Mouse (Mus musculus) bone marrow macrophage, adult 2 months (primary cell): ENCODE results near the gene Tango6. TPM values are rescaled to one million over a fixed set of nuclear protein-coding genes. Genes with fewer than 3 reads are reported as not detected.

ENCODE experiments used
- H3K27ac ChIP-seq: 2 replicates; pipeline ENCODE4 v1.5.1; 2012; ENCODE audit warnings: low read depth, low read length; ENCODE audit not compliant: insufficient read depth
- H3K4me1 ChIP-seq: 2 replicates; pipeline ENCODE4 v1.6.1; 2012; ENCODE audit warnings: low read length; ENCODE audit not compliant: control insufficient read depth, insufficient read depth
- H3K4me3 ChIP-seq: 2 replicates; pipeline ENCODE4 v1.5.1; 2012; ENCODE audit warnings: mild to moderate bottlenecking, low read length, moderate library complexity; ENCODE audit not compliant: insufficient read depth
- CTCF ChIP-seq: IDR thresholded peaks from 2 replicates; pipeline ENCODE4 v1.5.1; 2012; ENCODE audit warnings: low read depth, mild to moderate bottlenecking, low read length, moderate library complexity
- POLR2A ChIP-seq: IDR thresholded peaks from 2 replicates; pipeline ENCODE4 v1.6.1; 2012; ENCODE audit warnings: mild to moderate bottlenecking, low read depth, low read length, borderline replicate concordance
- polyA plus RNA-seq: library from polyadenylated mRNA; stranded (reverse); fragments of >200 nt; gene quantifications from 2 replicates; pipeline ENCODE4 v1.2.4, GENCODE M21; 2012; ENCODE audit not compliant: missing spikeins, insufficient read depth, insufficient read length

The Tango6 gene
- polyA plus RNA-seq, 1 experiment: 1.1 TPM

- H3K27ac ChIP-seq: no peak overlapping the region
- peaks cover 2% of the 10 kb centered on the region for H3K4me1 ChIP-seq
- TF ChIP-seq POLR2A (no peak), CTCF (no peak)
Measured at GRCm38 (mm10) chr8:106742321-106742720, 59.5 kb downstream of the Tango6 start.

DNA sequence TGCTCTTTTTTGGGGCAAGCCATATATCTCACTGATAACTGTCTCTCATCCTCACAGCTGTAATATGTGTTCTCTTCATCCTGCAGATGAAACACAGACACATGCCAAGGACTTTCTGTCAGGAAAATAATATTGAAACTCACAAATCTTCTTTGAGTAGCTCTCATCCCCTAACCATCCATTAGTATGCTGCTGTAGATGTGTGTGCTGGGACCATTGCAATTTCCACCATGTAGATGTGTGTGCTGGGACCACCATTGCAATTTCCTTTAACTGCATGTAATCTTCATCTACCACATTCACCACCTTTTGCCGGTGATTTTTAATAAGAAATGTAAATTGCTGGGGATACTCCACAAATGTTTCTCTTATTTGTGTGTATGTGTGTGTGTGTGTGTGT is 60.5 kb downstream of the Tango6 start:
- Histone ChIP-seq H3K4me1 (no peaks in the 10 kb centered on the region), H3K4me3 (no peak overlapping the region), H3K27ac (no peak overlapping the region)
- TF ChIP-seq CTCF (no peak), POLR2A (no peak)

More at GRCm38 (mm10) chr8:106742321-106742720, 59.5 kb downstream of the Tango6 start:
- no peak overlapping the region for H3K4me3 ChIP-seq

- Histone ChIP-seq H3K27ac (no peak overlapping the region), H3K4me3 (no peak overlapping the region), H3K4me1 (peaks cover 2% of the 10 kb centered on the region; the same call in 1 of the 2 replicates)
- TF ChIP-seq CTCF (no peak), POLR2A (no peak)
Measured at GRCm38 (mm10) chr8:106753436-106753835, 70.6 kb downstream of the Tango6 start.

DNA sequence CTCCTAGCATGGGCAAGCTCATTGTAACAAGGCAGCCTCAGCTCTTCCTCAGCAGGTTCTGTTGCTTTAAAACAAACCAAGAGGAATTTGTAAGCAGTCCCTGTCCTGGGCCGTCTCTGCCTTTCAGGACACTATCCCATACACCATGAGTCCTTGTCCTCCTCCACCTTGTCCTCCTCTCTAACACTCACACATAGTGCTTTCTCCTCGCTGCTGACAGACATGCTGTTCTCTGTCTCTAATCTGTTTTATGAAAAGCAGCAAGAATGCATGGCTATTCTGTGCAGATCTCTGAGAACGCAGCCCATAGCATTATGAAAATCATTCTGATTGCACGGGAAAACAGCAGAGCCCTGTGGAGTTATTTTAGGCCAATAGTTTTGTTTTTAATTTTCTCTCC is 78.4 kb downstream of the Tango6 start:
- no peak overlapping the region for H3K27ac ChIP-seq
- no peak for TF ChIP-seq CTCF
- no peak for TF ChIP-seq POLR2A
- no peak overlapping the region for H3K4me3 ChIP-seq

GRCm38 (mm10) chr8:106761867-106762523 is 79.1 kb downstream of the Tango6 start:
- H3K27ac ChIP-seq: no peak overlapping the region
- TF ChIP-seq POLR2A (no peak), CTCF (no peak)
- no peak overlapping the region for H3K4me3 ChIP-seq
- 0 out of 2 replicates have a peak, but pooled peaks cover 4% of the 10 kb centered on the region for H3K4me1 ChIP-seq

More for the DNA sequence above, 78.4 kb downstream of the Tango6 start:
- 0 out of 2 replicates have a peak, but pooled peaks cover 4% of the 10 kb centered on the region for H3K4me1 ChIP-seq

GRCm38 (mm10) chr8:106764529-106764928 is 81.7 kb downstream of the Tango6 start:
- TF ChIP-seq CTCF (no peak), POLR2A (no peak)
- H3K4me3 ChIP-seq: no peak overlapping the region
- H3K27ac ChIP-seq: no peak overlapping the region
- 0 out of 2 replicates have a peak, but pooled peaks cover 4% of the 10 kb centered on the region for H3K4me1 ChIP-seq

- H3K4me3 ChIP-seq: no peak overlapping the region
- TF ChIP-seq CTCF (no peak), POLR2A (no peak)
- no peak overlapping the region for H3K27ac ChIP-seq
- 0 out of 2 replicates have a peak, but pooled peaks cover 4% of the 10 kb centered on the region for H3K4me1 ChIP-seq
Measured at GRCm38 (mm10) chr8:106765570-106765969, 82.7 kb downstream of the Tango6 start.

- no peak overlapping the region for H3K4me3 ChIP-seq
- no peak overlapping the region for H3K27ac ChIP-seq
- TF ChIP-seq POLR2A: no peak
- no peak for TF ChIP-seq CTCF
- H3K4me1 ChIP-seq: 0 out of 2 replicates have a peak, but pooled peaks cover 4% of the 10 kb centered on the region
Measured at GRCm38 (mm10) chr8:106766736-106767135, 83.9 kb downstream of the Tango6 start.

GRCm38 (mm10) chr8:106769147-106769805 is 86.4 kb downstream of the Tango6 start:
- TF ChIP-seq CTCF (no peak), POLR2A (no peak)
- Histone ChIP-seq H3K27ac (no peak overlapping the region), H3K4me3 (no peak overlapping the region), H3K4me1 (no peaks in the 10 kb centered on the region)

GRCm38 (mm10) chr8:106770596-106771179 is 87.8 kb downstream of the Tango6 start:
- no peak for TF ChIP-seq CTCF
- H3K4me1 ChIP-seq: peaks cover 2% of the 10 kb centered on the region; the same call in 1 of the 2 replicates
- no peak overlapping the region for H3K4me3 ChIP-seq
- no peak overlapping the region for H3K27ac ChIP-seq
